Mouse (Mus musculus): Measurements from ENCODE around the gene Fcgr4. TPM values are rescaled to one million over a fixed set of nuclear protein-coding genes. Genes with fewer than 3 reads are reported as not detected.
A peak's percentile ranks its signal among the peaks of the same experiment; 100 is the strongest.

Fcgr4 gene
- total and polyA plus RNA-seq, 2 experiments from 2014 or later: 0.23 to 0.60 TPM

- H3K36me3 ChIP-seq (replicated peaks; ENCODE audit: control insufficient read depth, insufficient read depth, low read length): no peaks in the 10 kb centered on the region
- no peaks in the 10 kb centered on the region for H3K4me1 ChIP-seq (ENCODE audit: control insufficient read depth, insufficient read depth)
- peak; percentile 77; the same call in 1 of the 2 replicates for ATAC-seq (ENCODE audit: insufficient read depth, low read depth)
- H3K9ac ChIP-seq (replicated peaks; ENCODE audit: low read depth, low read length): peak overlapping the region; percentile 12; the same call in 1 of the 2 replicates
- peak overlapping the region; percentile 29 for H3K4me3 ChIP-seq (ENCODE audit: low read depth, low read length)
- H3K27ac ChIP-seq (ENCODE audit: low read depth): 0 out of 2 replicates have a peak overlapping the region, but pooled peaks have one; percentile 2
- peak overlapping the region; percentile 54 for H3K4me2 ChIP-seq (ENCODE audit: low read depth, low read length)
- H3K9me3 ChIP-seq (replicated peaks; ENCODE audit: control insufficient read depth, low read length): no peaks in the 10 kb centered on the region
- H3K27me3 ChIP-seq (ENCODE audit: control insufficient read depth, insufficient read depth, low read length): no peaks in the 10 kb centered on the region
- TF ChIP-seq CTCF (IDR thresholded peaks at IDR 0.05; ENCODE audit: low read depth) (no peak), EP300 (IDR thresholded peaks at IDR 0.05; ENCODE audit: low read depth) (no peak)
- peak; percentile 7 for DNase-seq (ENCODE audit: low spot score)
- WGBS: 43% methylated on average over 21 of the region's 21 CpGs
Observed at GRCm38 (mm10) chr1:170997756-170998655, 20.7 kb upstream of the Fcgr4 start.

- H3K4me2 ChIP-seq (ENCODE audit: low read depth, low read length): no peak overlapping the region
- no peaks in the 10 kb centered on the region for H3K36me3 ChIP-seq (replicated peaks; ENCODE audit: control insufficient read depth, insufficient read depth, low read length)
- H3K4me3 ChIP-seq (ENCODE audit: low read depth, low read length): no peak overlapping the region
- DNase-seq (ENCODE audit: low spot score): no peak
- no peak for ATAC-seq (ENCODE audit: insufficient read depth, low read depth)
- H3K4me1 ChIP-seq (ENCODE audit: control insufficient read depth, insufficient read depth): no peaks in the 10 kb centered on the region
- H3K9me3 ChIP-seq (replicated peaks; ENCODE audit: control insufficient read depth, low read length): no peaks in the 10 kb centered on the region
- TF ChIP-seq CTCF (IDR thresholded peaks at IDR 0.05; ENCODE audit: low read depth) (no peak), EP300 (IDR thresholded peaks at IDR 0.05; ENCODE audit: low read depth) (no peak)
- no peaks in the 10 kb centered on the region for H3K27me3 ChIP-seq (ENCODE audit: control insufficient read depth, insufficient read depth, low read length)
- no peak overlapping the region for H3K27ac ChIP-seq (ENCODE audit: low read depth)
- H3K9ac ChIP-seq (replicated peaks; ENCODE audit: low read depth, low read length): no peak overlapping the region
Observed at GRCm38 (mm10) chr1:170999811-171000210, 18.9 kb upstream of the Fcgr4 start.

GRCm38 (mm10) chr1:171005081-171005480, 13.6 kb upstream of the Fcgr4 start:
- DNase-seq (ENCODE audit: low spot score) (no peak), ATAC-seq (ENCODE audit: insufficient read depth, low read depth) (no peak)
- TF ChIP-seq EP300 (IDR thresholded peaks at IDR 0.05; ENCODE audit: low read depth) (no peak), CTCF (IDR thresholded peaks at IDR 0.05; ENCODE audit: low read depth) (no peak)
- Histone ChIP-seq H3K27ac (ENCODE audit: low read depth) (no peak overlapping the region), H3K27me3 (ENCODE audit: control insufficient read depth, insufficient read depth, low read length) (no peaks in the 10 kb centered on the region), H3K9me3 (replicated peaks; ENCODE audit: control insufficient read depth, low read length) (no peaks in the 10 kb centered on the region), H3K4me2 (ENCODE audit: low read depth, low read length) (no peak overlapping the region), H3K4me3 (ENCODE audit: low read depth, low read length) (no peak overlapping the region), H3K36me3 (replicated peaks; ENCODE audit: control insufficient read depth, insufficient read depth, low read length) (no peaks in the 10 kb centered on the region), H3K4me1 (ENCODE audit: control insufficient read depth, insufficient read depth) (no peaks in the 10 kb centered on the region), H3K9ac (replicated peaks; ENCODE audit: low read depth, low read length) (no peak overlapping the region)
- WGBS: 62% methylated on average over 6 of the region's 6 CpGs

DNA sequence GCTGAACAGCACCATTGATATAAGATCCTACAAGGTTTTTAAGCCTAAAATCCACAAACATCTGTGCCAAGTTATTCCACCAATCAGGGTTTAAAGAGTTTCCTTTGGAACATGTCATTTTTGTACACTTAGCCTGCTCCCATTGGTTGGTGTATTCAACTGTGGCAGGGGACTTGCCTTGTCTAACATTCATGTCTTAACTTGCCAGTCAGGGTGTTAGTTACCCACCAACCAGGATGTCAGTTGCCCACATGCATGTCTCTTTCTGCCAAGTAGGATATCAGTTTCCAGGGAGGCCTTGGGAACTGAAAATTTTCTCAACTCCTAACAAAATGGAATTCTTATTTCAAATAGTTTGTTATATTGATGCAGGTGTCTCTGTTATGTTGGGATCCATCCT, 13.1 kb upstream of the Fcgr4 start:
- TF ChIP-seq EP300 (IDR thresholded peaks at IDR 0.05; ENCODE audit: low read depth) (no peak), CTCF (IDR thresholded peaks at IDR 0.05; ENCODE audit: low read depth) (no peak)

DNA sequence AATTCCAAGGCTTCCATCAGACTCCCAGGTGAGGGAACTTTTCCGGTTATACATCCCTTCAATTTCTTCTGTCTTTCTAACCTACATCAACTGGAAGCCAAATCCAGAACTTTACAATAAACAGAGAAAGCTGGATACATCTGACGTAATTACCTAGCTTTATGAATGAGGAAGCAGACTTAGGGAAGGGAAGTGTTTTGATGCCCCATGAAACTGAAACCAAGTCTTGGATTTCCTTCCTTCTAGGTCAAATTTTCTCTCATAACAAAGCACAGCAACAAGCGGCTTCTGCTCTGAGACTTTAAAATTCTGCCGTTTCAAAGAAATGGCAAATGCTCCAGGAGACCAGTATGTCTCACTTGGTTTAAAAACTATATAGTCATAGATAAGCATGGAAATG, 12.4 kb upstream of the Fcgr4 start:
- Histone ChIP-seq H3K9me3 (replicated peaks; ENCODE audit: control insufficient read depth, low read length) (no peaks in the 10 kb centered on the region), H3K27ac (ENCODE audit: low read depth) (no peak overlapping the region), H3K4me1 (ENCODE audit: control insufficient read depth, insufficient read depth) (no peaks in the 10 kb centered on the region), H3K9ac (replicated peaks; ENCODE audit: low read depth, low read length) (no peak overlapping the region), H3K4me3 (ENCODE audit: low read depth, low read length) (no peak overlapping the region), H3K4me2 (ENCODE audit: low read depth, low read length) (no peak overlapping the region), H3K36me3 (replicated peaks; ENCODE audit: control insufficient read depth, insufficient read depth, low read length) (no peaks in the 10 kb centered on the region), H3K27me3 (ENCODE audit: control insufficient read depth, insufficient read depth, low read length) (no peaks in the 10 kb centered on the region)
- DNase-seq (ENCODE audit: low spot score) (no peak), ATAC-seq (ENCODE audit: insufficient read depth, low read depth) (no peak)
- 85% methylated on average over 4 of the region's 4 CpGs for WGBS
- no peak for TF ChIP-seq EP300 (IDR thresholded peaks at IDR 0.05; ENCODE audit: low read depth)
- TF ChIP-seq CTCF (IDR thresholded peaks at IDR 0.05; ENCODE audit: low read depth): no peak

More for the DNA sequence above, 13.1 kb upstream of the Fcgr4 start:
- no peak for ATAC-seq (ENCODE audit: insufficient read depth, low read depth)
- H3K4me3 ChIP-seq (ENCODE audit: low read depth, low read length): no peak overlapping the region
- H3K36me3 ChIP-seq (replicated peaks; ENCODE audit: control insufficient read depth, insufficient read depth, low read length): no peaks in the 10 kb centered on the region
- no peak overlapping the region for H3K9ac ChIP-seq (replicated peaks; ENCODE audit: low read depth, low read length)
- no peaks in the 10 kb centered on the region for H3K4me1 ChIP-seq (ENCODE audit: control insufficient read depth, insufficient read depth)
- DNase-seq (ENCODE audit: low spot score): no peak
- H3K27ac ChIP-seq (ENCODE audit: low read depth): no peak overlapping the region
- H3K9me3 ChIP-seq (replicated peaks; ENCODE audit: control insufficient read depth, low read length): no peaks in the 10 kb centered on the region
- no peak overlapping the region for H3K4me2 ChIP-seq (ENCODE audit: low read depth, low read length)
- no peaks in the 10 kb centered on the region for H3K27me3 ChIP-seq (ENCODE audit: control insufficient read depth, insufficient read depth, low read length)
